9 mouse cellular contexts compared by ENCODE assay signal in the genomic region with DNA sequence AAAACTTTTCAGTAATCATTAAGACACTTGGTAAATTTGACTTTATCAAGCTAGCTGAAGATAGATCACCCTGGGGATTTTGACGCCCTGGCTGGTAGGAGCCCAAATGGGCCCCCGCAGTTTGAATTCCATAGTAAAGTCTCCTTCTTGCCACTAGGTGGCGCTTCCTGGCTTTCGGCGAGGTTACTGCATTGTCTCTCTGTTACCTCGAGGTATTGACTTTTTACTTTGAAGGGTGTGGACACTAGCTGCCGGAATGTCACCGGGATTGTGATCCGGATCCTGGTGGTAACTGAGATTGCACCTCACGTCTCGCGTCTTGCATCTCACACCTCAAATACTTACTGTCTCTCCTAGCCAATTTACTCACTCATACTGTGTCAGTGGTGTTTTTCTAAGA. TPM values are rescaled to one million over a fixed set of nuclear protein-coding genes. Genes with fewer than 3 reads are reported as not detected.
DNase-seq lines count a peak whose midpoint lies in the region; ATAC-seq and TF ChIP-seq lines count a peak whose summit lies in the region.
"Had no signal": no experiment of that assay in that cellular context is flagged by ENCODE, and none has a peak within 500 bp of the region (broad histone marks: within the 10 kb centered on the region; RNA-seq: fewer than 3 reads in every experiment).

No protein-coding gene starts in this region.

- no peaks in the 10 kb centered on the region for H3K36me3 ChIP-seq in ES-E14 (ENCODE audit: control insufficient read depth, insufficient read depth, low read length, poor library complexity, severe bottlenecking)
- no peaks in the 10 kb centered on the region for H3K36me3 ChIP-seq in liver, embryonic 14.5 days (replicated peaks; ENCODE audit: control insufficient read depth, insufficient read depth, low read depth)
- H3K36me3 ChIP-seq: stomach, embryonic 15.5 days had no signal

- peak; percentile 73 to 74 for DNase-seq in B cell, adult 2 months
- no peak for DNase-seq in ES-E14 (ENCODE audit: low read depth, low spot score)
- peak; percentile 52 for DNase-seq in cerebellum, adult 9-10 months
- DNase-seq in gastrocnemius, postnatal 25 days: peak; percentile 26
- no peak for DNase-seq in liver, embryonic 14.5 days (ENCODE audit: low read depth in 3 of 3, low spot score in 3 of 3)
- peak; percentile 55 to 62 for DNase-seq in natural killer cell, adult 2 months (ENCODE audit: low spot score in 2 of 2)
- peak; percentile 42 to 52 for DNase-seq in urinary bladder, postnatal 36 days (ENCODE audit: low spot score in 2 of 2)

- no peaks in the 10 kb centered on the region for H3K9me3 ChIP-seq in ES-E14 (ENCODE audit: control insufficient read depth, insufficient read depth, low read depth, low read length)
- no peaks in the 10 kb centered on the region for H3K9me3 ChIP-seq in liver, embryonic 14.5 days (ENCODE audit: control insufficient read depth, low read length)
- H3K9me3 ChIP-seq: stomach, embryonic 15.5 days had no signal

- H3K4me3 ChIP-seq in ES-E14 (ENCODE audit: insufficient read depth in 1 of 2, low read depth in 1 of 2, low read length in 2 of 2, poor library complexity in 1 of 2, severe bottlenecking in 1 of 2): no peak overlapping the region
- H3K4me3 ChIP-seq in liver, embryonic 14.5 days (ENCODE audit: insufficient read depth in 1 of 2, low read depth in 2 of 2, low read length in 2 of 2): no peak overlapping the region
- H3K4me3 ChIP-seq: stomach, embryonic 15.5 days had no signal

- no peak for TF ChIP-seq EP300 in liver, embryonic 14.5 days (IDR thresholded peaks at IDR 0.05; ENCODE audit: low read depth)

- H3K9ac ChIP-seq in ES-E14 (ENCODE audit: insufficient read depth, low read depth, low read length, poor library complexity, severe bottlenecking): peak overlapping the region; percentile 38; the same call in 1 of the 2 replicates
- H3K9ac ChIP-seq in liver, embryonic 14.5 days (replicated peaks): no peak overlapping the region
- H3K9ac ChIP-seq: stomach, embryonic 15.5 days had no signal

- peak; percentile 86 for ATAC-seq in inflammation-experienced regulatory T-cells, adult 6 months
- ATAC-seq in liver, embryonic 14.5 days (ENCODE audit: insufficient read depth): 0 out of 2 replicates have a peak, but pooled peaks have one; percentile 43

- peaks cover 4 to 6% of the 10 kb centered on the region in 2 experiments; a peak in 3 of 4 replicates for H3K4me1 ChIP-seq in ES-E14 (ENCODE audit: control insufficient read depth in 2 of 2, insufficient read depth in 2 of 2, low read length in 2 of 2, poor library complexity in 1 of 2)
- H3K4me1 ChIP-seq in liver, embryonic 14.5 days (replicated peaks; ENCODE audit: control insufficient read depth in 2 of 2, insufficient read depth in 2 of 2, low read length in 1 of 2): peaks cover 0 to 2% of the 10 kb centered on the region in 2 experiments; a peak in 1 of 4 replicates
- H3K4me1 ChIP-seq: stomach, embryonic 15.5 days had no signal

- peak; percentile 85 for TF ChIP-seq CTCF in liver, embryonic 14.5 days (IDR thresholded peaks at IDR 0.05; ENCODE audit: low read depth)

- H3K4me2 ChIP-seq in liver, embryonic 14.5 days (ENCODE audit: low read depth): no peak overlapping the region
- H3K4me2 ChIP-seq: stomach, embryonic 15.5 days had no signal

- in situ Hi-C loops in ES-E14 (cut with MboI; ENCODE audit: low sequenced_read_pairs in 2 of 2, unreplicated experiment in 2 of 2): no loop called here

- WGBS in liver, embryonic 14.5 days (ENCODE audit: insufficient replicate concordance): 3% methylated on average over 12 of the region's 12 CpGs

- H3K27ac ChIP-seq in ES-E14 (ENCODE audit: insufficient read depth, low read depth, low read length, poor library complexity, severe bottlenecking): no peak overlapping the region
- H3K27ac ChIP-seq in liver, embryonic 14.5 days: no peak overlapping the region
- H3K27ac ChIP-seq: stomach, embryonic 15.5 days had no signal

- no peaks in the 10 kb centered on the region for H3K27me3 ChIP-seq in liver, embryonic 14.5 days (ENCODE audit: control insufficient read depth, insufficient read depth, low read length)
- H3K27me3 ChIP-seq: stomach, embryonic 15.5 days had no signal

TF ChIP-seq in ES-E14, 5 proteins besides CTCF, POLR2A, EP300 and RAD21:
- TF ChIP-seq ZC3H11A (IDR thresholded peaks at IDR 0.05; ENCODE audit: borderline replicate concordance, low read depth, low read length) (peak; percentile 2; the same call in 1 of the 2 replicates), MAFK (IDR thresholded peaks at IDR 0.05; ENCODE audit: insufficient read depth, low read depth, low read length) (no peak)

RNA-seq across cellular contexts. Expression of gene Slain2, which starts 22.6 kb away (rescaled TPM):
- total RNA-seq in ES-E14 (2012; rRNA removed): 23.0 and 24.5 TPM in 2 replicates
- 100 to 1,000 TPM in 1 of 2 experiments, 10 to 100 TPM in 1; 96.4 to 101 TPM for total RNA-seq in gastrocnemius, postnatal 25 days (2021)
- polyA plus RNA-seq in inflammation-experienced regulatory T-cells, adult 6 months (2017; shearing (Covaris generic)): 10 to 100 TPM; 12.3 to 13.3 (median 12.6) TPM
- polyA plus RNA-seq in liver, embryonic 14.5 days (2012; rRNA removed): 3.8 and 4.5 TPM in 2 replicates
- polyA plus RNA-seq in liver, embryonic 14.5 days (2014; fragmentation: Nextera tagmentation; extraction: Ambion mirVana): 5.4 and 6.0 TPM in 2 replicates

RNA-seq across cellular contexts. Expression of gene Tec, which starts 23.3 kb away (rescaled TPM):
- total RNA-seq in ES-E14 (2012; rRNA removed): 2.1 and 4.7 TPM in 2 replicates
- total RNA-seq in gastrocnemius, postnatal 25 days (2021): 1 to 10 TPM; 1.8 to 1.9 TPM
- 10 to 100 TPM in 2 of 3 experiments, 1 to 10 TPM in 1; 9.2 to 14.7 (median 10.2) TPM for polyA plus RNA-seq in inflammation-experienced regulatory T-cells, adult 6 months (2017; shearing (Covaris generic))
- polyA plus RNA-seq in liver, embryonic 14.5 days (2012; rRNA removed): 1.4 and 1.9 TPM in 2 replicates
- 3.3 TPM in 2 replicates for polyA plus RNA-seq in liver, embryonic 14.5 days (2014; fragmentation: Nextera tagmentation; extraction: Ambion mirVana)

Comparison
In these comparisons a context has a peak if more than half of its experiments do, and no peak if none do; other contexts are left out.
1. DNase-seq: peak in B cell, adult 2 months (2 of 2), cerebellum, adult 9-10 months (single experiment), gastrocnemius, postnatal 25 days (single experiment), natural killer cell, adult 2 months (2 of 2) and urinary bladder, postnatal 36 days (2 of 2); none in ES-E14 (single experiment) and liver, embryonic 14.5 days (0 of 3).